Mouse (Mus musculus) embryonic facial prominence, embryonic 15.5 days (tissue): Measurements from ENCODE around the gene Filip1. TPM values are rescaled to one million over a fixed set of nuclear protein-coding genes. Genes with fewer than 3 reads are reported as not detected.

ENCODE experiments used
- ATAC-seq: fragments of 200-750 bp; cut with Nextera tagmentation; 2 replicates; pipeline ENCODE4 v1.8.0; 2017; ENCODE audit warnings: low read depth, moderate TSS enrichment; ENCODE audit not compliant: insufficient number of reproducible peaks, low FRiP score, low TSS enrichment
- H3K27ac ChIP-seq: fragments of 300-500 bp; sonication (generic); replicated peaks from 2 replicates; pipeline ENCODE4 v1.5.1; 2015; ENCODE audit warnings: mild to moderate bottlenecking, inconsistent platforms
- H3K27me3 ChIP-seq: fragments of 300-500 bp; sonication (generic); 2 replicates; pipeline ENCODE4 v1.6.1; 2015; ENCODE audit warnings: inconsistent platforms
- H3K36me3 ChIP-seq: fragments of 300-500 bp; sonication (generic); 2 replicates; pipeline ENCODE4 v1.6.1; 2015; ENCODE audit warnings: mild to moderate bottlenecking, inconsistent platforms
- H3K4me1 ChIP-seq: fragments of 300-500 bp; sonication (generic); 2 replicates; pipeline ENCODE4 v1.6.1; 2015; ENCODE audit warnings: inconsistent platforms
- H3K4me2 ChIP-seq: fragments of 300-500 bp; sonication (generic); replicated peaks from 2 replicates; pipeline ENCODE4 v1.6.1; 2015; ENCODE audit warnings: mild to moderate bottlenecking, inconsistent platforms
- H3K4me3 ChIP-seq: fragments of 300-500 bp; sonication (generic); replicated peaks from 2 replicates; pipeline ENCODE4 v1.5.1; 2015; ENCODE audit warnings: mild to moderate bottlenecking, inconsistent platforms
- H3K9ac ChIP-seq: fragments of 300-500 bp; sonication (generic); 2 replicates; pipeline ENCODE4 v1.6.1; 2015; ENCODE audit warnings: inconsistent platforms
- H3K9me3 ChIP-seq: fragments of 300-500 bp; sonication (generic); replicated peaks from 2 replicates; pipeline ENCODE4 v1.6.1; 2016; ENCODE audit warnings: inconsistent platforms
- WGBS: fragments of 180-500 bp; shearing (Covaris S2); methylation state at CpG from one replicate; pipeline ENCODE4 v1.1.7; 2015; 5-methylcytosine and 5-hydroxymethylcytosine counted together
- polyA plus RNA-seq: library from polyadenylated mRNA; unstranded; fragments of >200 nt; fragmentation: Nextera tagmentation; extraction: Ambion mirVana; gene quantifications from 2 replicates; pipeline ENCODE4 v1.2.1, GENCODE M21; 2015

Filip1 gene
- polyA plus RNA-seq, 1 experiment from 2014 or later: 7.6 TPM

DNA sequence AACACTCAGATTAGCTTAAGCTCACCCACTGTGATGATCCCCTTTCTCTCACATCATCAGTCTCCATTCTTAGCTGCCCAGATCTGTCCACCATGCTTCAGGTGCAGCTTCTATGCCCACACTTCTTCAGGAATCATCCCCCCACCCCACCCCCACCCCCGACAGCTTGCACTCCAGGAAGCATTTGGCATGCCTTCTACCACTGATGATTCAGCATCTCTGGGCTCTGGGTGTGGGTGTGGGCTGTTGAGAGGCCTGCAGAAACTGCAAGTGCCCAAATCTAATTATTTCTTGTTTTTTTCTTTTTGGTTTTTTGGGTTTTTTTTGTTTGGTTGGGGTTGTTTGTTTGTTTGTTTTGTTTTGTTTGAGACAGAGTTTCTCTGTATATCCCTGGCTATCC is 9.0 kb upstream of the Filip1 start:
- no peak overlapping the region for H3K4me3 ChIP-seq
- H3K9me3 ChIP-seq: no peaks in the 10 kb centered on the region
- H3K9ac ChIP-seq: no peak overlapping the region
- H3K27ac ChIP-seq: no peak overlapping the region
- no peaks in the 10 kb centered on the region for H3K36me3 ChIP-seq
- H3K4me2 ChIP-seq: no peak overlapping the region
- no peaks in the 10 kb centered on the region for H3K27me3 ChIP-seq
- no peaks in the 10 kb centered on the region for H3K4me1 ChIP-seq
- 48% methylated on average over 1 of the region's 1 CpGs for WGBS
- ATAC-seq: no peak

DNA sequence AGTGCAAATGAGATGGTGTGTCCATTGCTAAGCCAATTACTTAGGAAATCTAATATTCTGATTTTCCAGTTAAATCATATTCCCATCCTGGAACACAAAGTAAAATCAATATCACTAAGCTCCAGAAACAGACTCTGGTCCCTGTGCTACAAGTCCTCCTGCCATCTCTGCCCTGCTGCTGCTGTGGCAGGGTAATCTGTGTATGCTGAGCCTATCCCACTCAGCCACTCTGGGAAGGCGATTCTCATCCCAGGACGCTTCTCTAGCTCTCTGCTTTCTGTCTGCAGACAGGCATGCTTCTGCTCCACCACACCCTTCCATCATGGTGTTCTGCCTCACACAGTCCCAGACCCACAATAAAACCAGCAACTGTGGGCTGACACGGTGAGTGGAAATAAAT is 7.8 kb upstream of the Filip1 start:
- Histone ChIP-seq H3K9ac (no peak overlapping the region), H3K27ac (no peak overlapping the region), H3K27me3 (no peaks in the 10 kb centered on the region), H3K4me1 (no peaks in the 10 kb centered on the region), H3K9me3 (no peaks in the 10 kb centered on the region), H3K4me2 (no peak overlapping the region), H3K36me3 (no peaks in the 10 kb centered on the region), H3K4me3 (no peak overlapping the region)
- WGBS: 47% methylated on average over 3 of the region's 3 CpGs
- ATAC-seq: no peak

- WGBS: 37% methylated on average over 13 of the region's 13 CpGs
Observed at GRCm38 (mm10) chr9:80012016-80012415, 635 bp downstream of the Filip1 start.

DNA sequence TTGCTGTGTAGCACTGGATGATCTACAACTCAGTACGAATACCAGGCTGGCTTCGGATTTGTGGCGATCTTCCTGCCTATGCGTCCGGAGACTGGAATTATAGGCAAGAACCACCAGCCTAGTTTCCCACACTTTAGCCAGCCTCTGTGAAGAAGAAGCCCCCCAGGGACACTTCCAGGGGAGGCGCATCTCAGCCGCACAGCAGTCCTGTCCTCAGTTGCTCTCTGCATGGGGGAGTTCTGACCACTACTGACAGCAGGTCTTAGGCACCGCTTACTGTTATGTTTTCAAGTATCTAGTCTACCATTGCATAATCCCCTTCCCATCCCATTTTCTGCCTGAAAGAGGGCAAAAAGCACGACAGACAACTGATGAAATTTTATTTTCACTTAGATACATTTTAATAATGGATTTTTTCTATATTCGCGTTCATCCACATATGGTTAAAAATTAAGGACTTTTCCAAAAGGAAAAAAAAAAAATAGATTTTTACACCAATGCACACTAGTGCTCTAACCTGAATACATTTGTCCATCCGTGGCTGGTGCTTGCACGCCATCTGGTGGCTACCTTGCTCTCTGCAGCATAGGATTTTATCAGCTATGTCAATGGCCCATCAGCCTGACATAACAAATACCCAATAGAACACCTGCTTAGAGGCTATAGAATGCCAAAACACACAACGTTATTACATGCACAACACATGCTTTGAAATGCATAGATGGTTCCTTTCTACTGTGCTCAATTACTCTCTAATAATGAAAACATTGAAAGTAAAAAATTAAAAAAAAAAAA is 10.1 kb downstream of the Filip1 start:
- 40% methylated on average over 14 of the region's 14 CpGs for WGBS
- no peak for ATAC-seq
- Histone ChIP-seq H3K36me3 (no peaks in the 10 kb centered on the region), H3K9ac (no peak overlapping the region), H3K9me3 (no peaks in the 10 kb centered on the region), H3K4me2 (no peak overlapping the region), H3K27ac (no peak overlapping the region), H3K27me3 (no peaks in the 10 kb centered on the region), H3K4me1 (no peaks in the 10 kb centered on the region), H3K4me3 (no peak overlapping the region)

More at GRCm38 (mm10) chr9:80012016-80012415, 635 bp downstream of the Filip1 start:
- H3K4me3 ChIP-seq: no peak overlapping the region; the same call in 1 of the 2 replicates
- H3K4me1 ChIP-seq: peaks cover 18% of the 10 kb centered on the region
- no peaks in the 10 kb centered on the region for H3K27me3 ChIP-seq
- H3K9ac ChIP-seq: no peak overlapping the region
- peak overlapping the region; percentile 85 for H3K27ac ChIP-seq
- peak; percentile 60; the same call in 1 of the 2 replicates for ATAC-seq
- H3K4me2 ChIP-seq: peak overlapping the region; percentile 35
- H3K9me3 ChIP-seq: no peaks in the 10 kb centered on the region
- H3K36me3 ChIP-seq: no peaks in the 10 kb centered on the region

DNA sequence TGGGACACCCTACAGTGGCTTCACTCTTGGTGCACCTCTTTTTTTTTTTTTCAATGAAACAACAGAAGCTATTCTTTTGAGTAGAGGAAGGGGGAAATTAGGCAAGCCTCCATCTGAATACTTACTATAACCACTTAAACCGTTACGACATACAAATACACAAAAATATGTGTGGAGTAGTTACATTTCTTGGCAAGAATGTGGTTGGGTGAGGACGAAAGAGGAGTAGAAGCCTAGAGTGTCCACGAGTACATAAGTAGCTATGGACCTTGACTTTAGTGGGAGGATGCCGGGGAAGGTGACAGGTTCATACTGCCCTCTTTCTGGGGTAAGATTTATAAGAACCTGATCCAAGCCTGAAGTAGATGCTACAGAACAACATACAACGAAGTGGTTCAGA is 15.4 kb downstream of the Filip1 start:
- Histone ChIP-seq H3K4me1 (no peaks in the 10 kb centered on the region), H3K4me3 (no peak overlapping the region), H3K27ac (no peak overlapping the region), H3K4me2 (no peak overlapping the region), H3K36me3 (no peaks in the 10 kb centered on the region), H3K9ac (no peak overlapping the region), H3K9me3 (no peaks in the 10 kb centered on the region), H3K27me3 (no peaks in the 10 kb centered on the region)
- 79% methylated on average over 6 of the region's 6 CpGs for WGBS
- no peak for ATAC-seq

- no peaks in the 10 kb centered on the region; the same call in 1 of the 2 replicates for H3K4me1 ChIP-seq
- 86% methylated on average over 5 of the region's 5 CpGs for WGBS
- no peaks in the 10 kb centered on the region for H3K36me3 ChIP-seq
- no peaks in the 10 kb centered on the region for H3K27me3 ChIP-seq
- no peak overlapping the region for H3K9ac ChIP-seq
- no peak overlapping the region for H3K27ac ChIP-seq
- no peak overlapping the region for H3K4me3 ChIP-seq
- H3K4me2 ChIP-seq: no peak overlapping the region
- no peak for ATAC-seq
- H3K9me3 ChIP-seq: no peaks in the 10 kb centered on the region
Observed at GRCm38 (mm10) chr9:79994296-79994695, 18.4 kb downstream of the Filip1 start.

DNA sequence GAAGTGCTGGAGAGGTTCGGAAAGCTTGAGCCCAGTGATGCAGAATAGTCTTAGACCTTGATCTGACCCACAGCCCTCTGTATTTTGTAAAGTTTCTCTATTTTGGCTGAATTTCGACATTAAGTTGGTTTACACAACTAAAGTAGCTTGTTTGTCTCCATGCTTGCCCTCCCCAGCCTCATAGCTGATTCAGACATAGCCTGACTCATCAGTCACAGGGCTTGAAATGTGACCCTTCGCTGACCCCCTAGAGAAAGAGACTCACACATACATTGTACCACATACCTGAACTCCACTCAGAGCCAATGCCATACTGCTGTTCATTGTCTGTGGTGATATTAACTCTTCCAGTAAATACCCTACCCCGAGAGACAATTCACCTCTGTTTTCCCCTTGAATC is 19.6 kb downstream of the Filip1 start:
- no peak overlapping the region for H3K27ac ChIP-seq
- H3K36me3 ChIP-seq: no peaks in the 10 kb centered on the region
- no peak overlapping the region for H3K9ac ChIP-seq
- 88% methylated on average over 4 of the region's 4 CpGs for WGBS
- no peaks in the 10 kb centered on the region; the same call in 1 of the 2 replicates for H3K4me1 ChIP-seq
- no peak for ATAC-seq
- H3K4me3 ChIP-seq: no peak overlapping the region
- H3K4me2 ChIP-seq: no peak overlapping the region
- H3K27me3 ChIP-seq: no peaks in the 10 kb centered on the region
- H3K9me3 ChIP-seq: no peaks in the 10 kb centered on the region

DNA sequence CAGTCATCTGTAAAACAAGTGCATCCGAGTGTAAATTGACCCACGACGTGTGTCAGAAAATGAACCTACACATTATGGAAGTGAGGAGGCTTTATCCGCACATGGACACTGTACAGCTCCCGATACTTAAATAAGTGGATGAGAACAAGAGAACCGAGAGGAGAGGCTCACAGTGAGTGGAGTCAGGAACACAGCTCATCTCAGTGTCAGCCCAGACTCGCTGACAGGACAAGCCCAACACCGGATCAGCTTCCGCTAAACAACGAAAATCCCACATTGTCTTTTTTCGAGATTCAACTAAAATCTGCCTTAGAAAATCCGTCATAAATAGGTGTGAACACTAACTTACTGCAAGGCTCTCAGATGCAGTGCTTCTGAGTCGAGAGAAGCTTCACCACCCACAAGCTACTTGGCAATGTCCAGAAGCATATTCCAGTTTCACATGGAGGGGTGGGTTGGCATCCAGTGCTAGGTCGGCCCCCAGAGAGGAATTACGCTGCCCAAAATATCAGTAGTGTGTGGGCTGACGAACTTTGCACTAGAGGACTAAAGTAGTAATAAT is 22.1 kb downstream of the Filip1 start:
- H3K27ac ChIP-seq: 0 out of 2 replicates have a peak overlapping the region, but pooled peaks have one; percentile 11
- no peak for ATAC-seq
- H3K4me2 ChIP-seq: no peak overlapping the region
- no peak overlapping the region for H3K9ac ChIP-seq
- 61% methylated on average over 16 of the region's 16 CpGs for WGBS
- H3K9me3 ChIP-seq: no peaks in the 10 kb centered on the region
- H3K36me3 ChIP-seq: no peaks in the 10 kb centered on the region
- H3K4me3 ChIP-seq: no peak overlapping the region
- no peaks in the 10 kb centered on the region for H3K27me3 ChIP-seq
- H3K4me1 ChIP-seq: no peaks in the 10 kb centered on the region; the same call in 1 of the 2 replicates

DNA sequence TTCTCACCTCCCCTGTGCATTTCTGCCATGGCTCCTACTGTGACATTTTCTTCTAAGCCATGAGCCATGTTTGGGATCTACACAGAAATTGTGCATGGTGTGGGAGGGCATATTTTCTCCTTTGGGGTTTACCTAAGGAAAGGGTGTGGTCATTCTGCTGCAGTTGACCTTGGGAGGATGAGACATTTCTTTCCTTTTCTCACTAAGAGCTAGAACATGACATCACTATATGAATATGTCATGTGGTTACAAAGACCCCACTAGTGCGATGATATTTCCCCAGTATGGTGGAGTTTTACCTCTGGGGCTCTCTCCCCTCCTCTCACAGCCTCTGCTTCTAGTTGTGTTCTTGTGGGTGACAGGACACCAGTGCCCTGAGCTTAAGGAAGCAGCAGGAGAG is 22.9 kb downstream of the Filip1 start:
- 47% methylated on average over 1 of the region's 1 CpGs for WGBS
- H3K9me3 ChIP-seq: no peaks in the 10 kb centered on the region
- no peaks in the 10 kb centered on the region for H3K27me3 ChIP-seq
- ATAC-seq: no peak
- no peak overlapping the region for H3K27ac ChIP-seq
- no peak overlapping the region for H3K4me2 ChIP-seq
- H3K4me1 ChIP-seq: no peaks in the 10 kb centered on the region; the same call in 1 of the 2 replicates
- no peak overlapping the region for H3K4me3 ChIP-seq
- no peak overlapping the region for H3K9ac ChIP-seq
- H3K36me3 ChIP-seq: no peaks in the 10 kb centered on the region

DNA sequence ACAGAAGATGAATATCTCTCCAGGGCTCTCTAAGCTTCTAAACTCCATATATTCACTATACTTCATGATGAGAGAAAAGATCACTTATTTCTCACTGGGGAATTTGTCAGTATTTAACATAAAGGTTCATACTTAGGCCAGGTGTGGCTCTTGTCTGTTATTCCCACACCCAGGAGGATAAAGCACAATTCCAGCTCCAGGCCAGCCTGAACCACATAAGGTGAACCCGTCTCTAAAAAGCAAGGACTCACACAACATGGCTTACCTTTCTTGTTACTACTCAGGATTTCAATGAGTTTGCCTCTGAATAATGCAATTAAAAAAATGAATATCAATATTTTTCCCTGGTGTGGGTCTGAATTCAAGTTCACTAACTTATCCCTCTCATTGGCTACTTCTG is 23.6 kb downstream of the Filip1 start:
- 78% methylated on average over 1 of the region's 1 CpGs for WGBS

GRCm38 (mm10) chr9:79983244-79983643 is 29.4 kb downstream of the Filip1 start:
- Histone ChIP-seq H3K27me3 (no peaks in the 10 kb centered on the region), H3K36me3 (no peaks in the 10 kb centered on the region), H3K27ac (no peak overlapping the region), H3K9ac (no peak overlapping the region), H3K9me3 (no peaks in the 10 kb centered on the region), H3K4me2 (no peak overlapping the region), H3K4me1 (peaks cover 2% of the 10 kb centered on the region; the same call in 1 of the 2 replicates), H3K4me3 (no peak overlapping the region)
- WGBS: 73% methylated on average over 10 of the region's 10 CpGs
- no peak; the same call in 1 of the 2 replicates for ATAC-seq

More for the DNA sequence above, 23.6 kb downstream of the Filip1 start:
- Histone ChIP-seq H3K27ac (no peak overlapping the region), H3K4me2 (no peak overlapping the region), H3K9ac (no peak overlapping the region), H3K36me3 (no peaks in the 10 kb centered on the region), H3K27me3 (no peaks in the 10 kb centered on the region), H3K4me1 (no peaks in the 10 kb centered on the region; the same call in 1 of the 2 replicates), H3K4me3 (no peak overlapping the region), H3K9me3 (no peaks in the 10 kb centered on the region)
- no peak for ATAC-seq
